Mouse (Mus musculus) thymus, postnatal 36 days (tissue): ENCODE measurements at regions not wholly inside any gene's neighbourhood (a gene's known extent, or its start where the extent isn't known, plus 50 kb on each side); places are given as distances from the start of the nearest gene placed in this dataset.

ENCODE experiments used
- DNase-seq, 2 experiments: peaks; one replicate each; pipeline ENCODE4 v3.0.0; 2022; ENCODE audit warnings: mixed read lengths in 2 of 2

DNA sequence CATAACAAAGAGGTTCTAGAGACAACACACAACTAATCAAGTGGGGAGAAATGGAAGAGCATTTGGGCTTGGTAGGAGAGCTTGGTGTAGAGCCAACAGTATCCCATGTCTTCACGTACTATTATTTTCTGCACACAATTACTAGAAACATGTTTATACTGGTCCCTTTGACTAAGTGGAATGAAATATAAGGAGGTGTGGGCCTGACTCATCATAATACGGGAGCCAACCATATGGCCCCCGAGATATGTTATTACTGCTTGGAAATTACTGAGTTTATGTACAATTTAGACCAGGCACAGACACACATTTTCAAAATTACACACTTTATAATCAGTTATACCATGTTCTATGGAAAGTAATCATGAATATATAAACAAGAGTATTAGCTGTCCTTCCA lies 92.7 kb upstream of the Sash1 start:
- no peak for DNase-seq

DNA sequence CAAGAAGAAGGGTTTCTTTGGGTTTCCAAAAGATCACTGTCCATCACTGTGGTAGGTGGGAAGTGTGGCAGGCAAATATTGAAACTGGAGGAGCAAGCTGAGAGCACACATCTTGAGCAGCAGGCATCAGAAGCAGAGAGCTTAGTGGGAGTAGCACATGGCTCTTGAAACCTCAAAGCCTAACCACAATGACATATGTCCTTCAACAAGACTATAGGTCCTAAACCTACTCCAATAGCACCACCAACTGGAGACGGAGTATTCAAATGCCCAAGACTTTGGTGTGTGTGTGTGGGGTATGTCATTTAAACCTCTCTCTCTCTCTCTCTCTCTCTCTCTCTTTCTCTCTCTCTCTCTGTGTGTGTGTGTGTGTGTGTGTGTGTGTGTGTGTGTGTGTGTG lies 88.1 kb upstream of the Sash1 start:
- DNase-seq, result no peak

DNA sequence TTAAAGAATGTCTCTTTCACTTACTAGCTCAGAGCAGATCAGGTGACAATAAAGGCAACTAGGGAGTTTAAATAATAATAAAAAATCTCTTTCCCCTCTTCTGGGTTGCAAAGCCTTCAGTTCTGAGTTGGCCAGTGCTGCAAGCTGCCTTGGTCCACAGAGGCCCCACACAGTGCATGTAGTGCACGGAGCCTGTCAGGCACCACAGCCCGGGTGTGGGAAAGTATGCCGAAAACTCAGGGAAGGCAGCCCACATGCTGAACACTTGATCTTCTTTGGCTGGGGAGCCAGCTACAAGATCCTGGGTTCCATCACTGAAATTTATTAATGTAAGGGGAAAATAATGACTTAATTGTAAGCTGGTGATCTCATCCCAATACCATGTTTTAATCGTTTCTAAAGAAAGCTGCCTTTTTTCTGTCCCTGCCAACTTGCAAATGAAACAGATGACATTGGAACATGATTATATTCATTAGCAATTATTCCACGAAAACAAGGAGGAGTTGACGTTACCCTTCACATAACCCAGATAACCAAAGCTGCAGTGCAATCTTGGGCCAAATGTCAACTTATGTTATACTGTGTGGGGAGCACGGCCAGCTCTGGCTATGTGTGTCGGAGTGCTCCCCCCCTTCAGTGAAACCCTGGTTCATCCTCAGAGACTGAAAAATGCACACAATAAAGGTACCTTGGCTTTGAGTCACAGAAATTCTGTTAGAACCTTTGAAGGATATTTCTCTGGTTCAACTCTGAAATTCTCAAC lies 87.1 kb upstream of the Sash1 start:
- DNase-seq, result no peak

DNA sequence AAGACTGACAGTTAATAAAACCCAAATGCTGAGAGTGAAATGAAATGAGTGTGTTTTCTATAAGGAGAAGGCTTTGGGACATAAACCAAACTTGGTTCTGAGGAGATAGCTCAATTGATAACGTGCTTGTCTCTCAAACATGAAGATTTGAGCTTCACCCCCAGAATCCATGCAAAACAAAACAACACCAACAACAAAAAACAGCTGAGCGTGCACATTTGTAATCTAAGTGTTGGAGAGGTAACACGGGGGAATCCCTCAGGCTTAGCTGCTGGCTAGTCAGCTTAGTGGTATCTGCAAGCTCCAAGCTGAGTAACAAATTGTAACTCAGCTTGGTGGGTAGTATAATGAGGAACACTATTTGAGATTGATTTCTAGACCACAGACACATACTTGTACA lies 84.9 kb upstream of the Sash1 start:
- no peak for DNase-seq

DNA sequence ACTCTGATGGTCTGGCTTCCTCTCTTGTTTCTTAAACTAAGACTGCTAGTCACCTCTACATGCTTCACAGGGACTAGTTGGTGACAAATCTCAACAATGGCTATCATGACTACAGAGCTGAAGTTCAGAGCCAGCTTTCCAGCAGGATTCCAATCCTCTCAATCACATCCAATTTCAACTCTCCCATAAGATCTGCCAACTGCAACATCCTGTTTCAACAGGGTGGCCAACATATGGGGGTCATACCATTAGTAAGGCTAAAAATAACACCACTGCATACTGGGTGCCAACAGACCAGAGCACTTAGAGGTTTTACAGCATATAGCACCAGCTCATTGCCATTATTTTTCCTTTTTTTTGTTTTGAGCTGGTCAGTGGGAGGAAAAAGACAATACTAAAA lies 83.7 kb upstream of the Sash1 start:
- no peak for DNase-seq

DNA sequence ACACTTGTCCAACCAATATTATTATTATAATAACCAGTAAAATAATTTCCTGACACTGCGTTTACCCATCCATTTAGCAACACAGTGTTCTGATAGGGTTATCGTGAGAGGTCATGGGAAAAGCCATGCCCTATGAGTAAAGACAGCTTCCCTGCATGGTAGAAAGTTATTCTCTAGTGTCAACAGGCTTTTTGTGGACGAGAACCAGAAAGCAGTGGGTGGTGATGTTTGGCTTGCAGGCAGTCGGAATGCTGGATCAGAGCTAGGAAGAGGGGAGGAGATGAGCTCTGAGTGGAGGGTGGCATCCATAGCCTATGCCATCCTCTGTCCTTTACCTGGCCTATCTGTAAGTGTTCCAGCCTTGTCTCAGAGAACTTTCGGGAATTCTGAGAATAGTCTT lies 83.1 kb upstream of the Sash1 start:
- no peak for DNase-seq

DNA sequence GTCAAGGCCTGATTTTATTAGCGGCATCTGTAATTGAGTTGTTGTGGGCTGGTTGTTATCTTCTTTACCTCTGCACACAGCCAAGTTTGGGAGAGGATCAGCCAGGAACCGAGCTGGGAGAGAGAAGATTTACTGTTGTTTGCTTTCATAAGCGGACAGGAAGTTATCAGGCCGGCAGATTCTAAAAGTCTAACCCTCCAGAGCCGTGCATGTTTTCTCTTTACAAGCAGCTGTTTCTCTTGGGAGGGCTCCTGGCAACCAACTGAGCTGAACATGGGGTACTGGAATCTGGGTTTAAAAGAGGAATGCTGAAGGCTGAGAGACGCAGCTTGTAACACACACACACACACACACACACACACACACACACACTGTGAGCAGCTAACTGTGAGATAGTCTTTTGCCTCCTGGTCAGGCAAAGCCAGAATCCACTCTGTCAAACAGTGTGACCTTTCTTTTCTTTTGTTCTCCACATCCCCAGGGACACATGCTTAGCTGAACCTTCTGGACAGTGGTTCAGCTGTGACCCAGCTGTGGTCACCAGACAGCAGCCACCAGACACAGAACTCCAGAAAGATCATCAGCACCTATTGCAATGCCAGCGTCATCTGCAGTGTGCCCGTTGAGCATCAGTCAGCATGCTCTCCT lies 82.5 kb upstream of the Sash1 start:
- no peak for DNase-seq

DNA sequence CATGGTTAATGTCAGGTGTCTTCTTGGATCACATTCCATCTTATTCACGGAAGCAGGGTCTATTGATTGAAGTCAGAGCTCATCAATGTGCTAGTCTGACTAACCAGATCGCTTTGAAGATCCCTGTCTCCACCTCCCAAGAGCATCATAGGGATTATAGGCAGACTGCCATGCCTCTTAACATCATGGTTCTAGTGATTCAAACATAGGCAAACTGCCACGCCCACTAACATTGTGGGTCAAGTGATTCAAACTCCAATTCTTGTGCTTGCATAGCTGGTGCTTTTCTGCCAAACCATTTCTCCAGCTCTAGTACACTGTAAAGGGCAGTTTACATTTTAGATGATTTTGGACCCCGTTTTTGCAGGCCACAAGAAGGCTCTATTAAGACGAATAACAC lies 77.1 kb upstream of the Sash1 start:
- DNase-seq, result no peak

DNA sequence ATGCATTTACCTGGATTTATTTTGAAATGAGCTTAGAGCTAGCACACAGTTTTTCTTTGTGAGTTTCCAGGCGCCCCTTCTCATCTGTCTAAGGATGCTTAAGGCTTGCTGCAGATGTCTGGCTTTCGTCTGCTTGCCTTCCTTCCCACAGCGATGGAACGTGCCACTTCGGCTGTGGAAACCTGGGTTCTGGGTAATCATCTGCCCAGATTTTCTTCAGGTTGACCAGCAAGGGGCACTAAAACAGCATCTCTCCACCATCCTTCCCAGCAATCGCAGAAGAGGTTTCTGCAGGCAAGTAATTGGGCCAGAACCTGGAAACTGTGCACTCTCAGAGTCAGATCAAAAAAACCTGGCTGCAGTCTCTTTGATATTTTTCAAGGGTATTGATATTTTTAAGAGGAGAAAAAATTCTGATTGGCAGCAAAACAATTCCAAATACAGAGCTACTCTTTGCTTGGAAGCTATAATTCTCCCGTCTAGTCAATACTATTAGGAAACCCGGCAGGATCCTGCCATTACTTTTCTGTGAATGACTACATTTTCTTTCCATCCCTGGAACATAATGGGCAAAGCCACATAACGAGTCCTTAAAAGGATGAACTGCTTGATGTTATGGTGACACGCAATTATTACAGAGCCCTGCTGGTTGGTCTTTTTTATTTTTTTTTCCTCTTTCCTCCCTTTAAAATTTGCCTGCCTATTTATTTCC lies 75.2 kb upstream of the Sash1 start:
- DNase-seq, result no peak

DNA sequence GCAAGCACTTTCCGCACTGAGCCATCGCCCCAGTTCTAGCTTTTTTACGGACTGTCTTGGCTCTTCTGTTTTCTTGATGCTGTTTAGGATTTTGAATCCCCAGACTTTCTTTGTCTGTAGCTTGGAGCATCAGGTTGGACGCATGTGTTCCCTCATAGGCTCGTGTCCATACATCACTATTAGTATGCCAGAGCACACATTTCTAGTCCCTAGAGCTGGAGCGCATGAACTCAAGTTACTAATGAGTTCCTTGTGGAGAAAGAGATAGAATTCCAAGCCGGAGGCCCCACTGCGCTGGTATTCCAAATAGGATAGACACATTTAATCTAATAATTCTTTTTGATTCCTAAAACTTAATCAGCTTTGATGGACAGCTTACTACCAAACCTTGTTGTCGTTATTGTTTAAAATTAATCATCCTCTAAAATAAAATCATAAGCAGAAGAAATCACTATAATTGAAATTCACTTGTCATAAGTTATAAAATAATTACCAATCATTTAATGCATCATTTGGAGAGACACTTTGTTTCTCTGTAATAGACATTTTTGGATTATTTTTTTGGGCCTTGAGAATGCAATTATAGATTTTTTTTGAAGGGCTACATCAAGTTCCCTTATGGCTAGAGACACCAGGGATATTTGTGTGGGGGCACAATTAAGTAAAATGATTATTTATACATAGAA lies 74.5 kb upstream of the Sash1 start:
- DNase-seq, result no peak

DNA sequence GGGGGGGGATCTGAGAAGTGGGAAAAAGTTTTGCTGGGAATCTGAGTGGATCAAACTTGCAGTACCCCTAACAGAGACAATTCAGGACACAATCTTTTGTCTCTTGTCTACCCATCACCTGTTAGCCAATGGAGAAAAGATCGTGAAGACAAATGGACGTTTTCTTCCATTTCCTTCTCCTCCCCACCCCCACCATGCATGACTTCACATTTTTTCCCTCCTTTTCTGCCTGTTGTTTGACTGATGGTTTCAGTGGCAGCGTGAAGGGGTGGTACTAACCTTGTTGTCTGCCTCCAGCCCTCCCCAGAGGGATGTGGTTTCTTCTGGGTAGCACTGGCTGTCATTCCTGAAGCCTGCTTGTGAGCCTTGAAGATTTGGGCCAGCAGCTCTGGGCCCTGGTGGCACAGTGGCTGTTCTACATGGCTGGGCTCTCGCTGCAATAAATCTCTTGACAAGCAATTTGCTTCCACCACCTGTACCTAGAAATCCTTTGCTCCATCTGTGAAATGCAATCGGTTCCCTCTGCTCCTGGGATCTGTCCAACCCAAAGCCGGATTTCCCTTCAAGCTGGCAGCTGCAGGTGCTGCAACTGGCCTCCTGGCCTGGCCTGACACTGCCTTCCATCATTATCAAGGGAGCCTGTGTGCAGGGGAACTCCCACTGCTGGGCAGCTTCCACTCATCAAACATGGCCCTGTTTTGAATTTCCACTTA lies 69.8 kb upstream of the Sash1 start:
- no peak for DNase-seq

DNA sequence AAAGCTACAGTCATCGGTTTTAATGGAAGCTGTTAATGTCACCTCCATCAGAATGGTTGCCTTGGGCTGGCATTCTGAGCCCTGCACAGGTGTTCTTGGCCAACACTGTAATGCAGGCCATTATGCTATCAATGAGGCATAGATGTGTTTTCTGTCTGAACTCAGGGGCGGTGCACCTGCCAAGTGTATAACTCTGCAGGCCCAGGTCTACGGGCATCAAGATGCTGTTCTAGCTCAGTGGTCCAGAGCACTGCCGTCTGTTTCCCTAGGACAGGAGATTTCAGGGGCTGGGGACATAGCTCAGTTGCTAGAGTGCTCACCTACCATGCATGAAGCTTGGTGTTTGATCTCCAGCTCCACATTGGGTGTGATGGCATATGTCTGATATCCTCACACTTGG lies 68.1 kb upstream of the Sash1 start:
- no peak for DNase-seq

DNA sequence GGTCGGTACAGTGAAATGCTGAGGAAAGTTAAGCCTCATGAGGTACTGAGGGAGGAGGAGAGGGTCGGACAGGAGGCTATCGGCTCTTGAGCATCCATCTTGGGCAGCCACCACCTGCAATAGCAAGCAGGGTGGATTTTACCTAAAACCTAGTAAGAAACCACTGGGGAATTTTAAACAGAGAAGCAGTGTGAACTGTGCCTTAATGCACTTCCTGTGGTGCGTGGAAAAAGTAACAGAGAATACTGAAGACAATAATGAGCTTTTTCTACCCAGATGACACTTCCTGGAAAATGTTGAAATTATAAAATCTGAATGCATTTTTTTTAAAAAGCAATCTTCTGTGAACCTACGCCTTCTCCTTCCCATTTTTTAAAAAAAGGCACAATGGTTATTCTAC lies 67.1 kb upstream of the Sash1 start:
- no peak for DNase-seq

DNA sequence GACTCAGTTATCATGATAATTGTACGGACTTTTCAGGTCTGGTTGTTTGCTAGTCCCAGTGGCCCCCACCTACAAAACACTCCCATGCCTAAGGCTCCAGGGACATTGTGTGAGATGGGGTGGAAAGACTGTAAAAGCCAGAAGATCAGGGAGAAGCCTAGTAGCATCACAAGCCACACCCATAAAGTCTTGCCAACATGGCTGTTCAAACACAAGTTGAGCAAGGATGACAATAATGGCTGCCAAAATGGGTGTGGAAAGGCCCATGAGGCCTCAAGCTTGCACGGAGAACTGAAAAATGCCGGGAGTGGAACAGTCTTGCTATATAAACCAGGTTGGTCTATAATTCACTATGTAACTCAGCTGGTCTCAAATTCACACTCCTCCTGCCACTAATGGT lies 66.1 kb upstream of the Sash1 start:
- no peak for DNase-seq

DNA sequence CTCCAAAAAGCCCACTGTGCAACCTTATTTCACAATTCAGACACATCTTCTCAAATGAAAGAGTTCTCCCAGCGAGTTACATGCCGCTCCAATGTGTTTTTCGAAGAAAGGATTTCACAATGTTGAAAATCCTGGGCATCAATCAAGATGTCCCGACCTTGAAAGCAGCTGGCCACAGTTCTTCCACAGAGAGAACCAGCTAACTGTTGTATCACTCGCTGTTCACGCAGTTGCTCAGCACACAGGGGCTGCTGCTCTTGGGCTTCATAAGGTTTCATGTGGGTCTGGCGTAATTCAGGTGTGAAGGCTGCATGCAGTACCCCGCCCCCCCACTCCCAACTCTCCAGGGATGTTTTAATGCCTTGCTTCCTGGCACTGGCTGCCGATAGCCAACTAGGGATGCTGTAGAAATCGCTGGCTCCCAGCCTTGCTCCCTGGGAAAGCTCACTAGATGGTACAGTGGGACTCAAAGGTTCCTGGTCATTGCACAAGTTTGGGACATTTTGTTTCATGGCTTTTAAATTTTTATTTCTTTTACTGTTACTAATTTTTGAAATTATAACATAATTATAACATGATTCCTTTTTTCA lies 65.5 kb upstream of the Sash1 start:
- no peak for DNase-seq

DNA sequence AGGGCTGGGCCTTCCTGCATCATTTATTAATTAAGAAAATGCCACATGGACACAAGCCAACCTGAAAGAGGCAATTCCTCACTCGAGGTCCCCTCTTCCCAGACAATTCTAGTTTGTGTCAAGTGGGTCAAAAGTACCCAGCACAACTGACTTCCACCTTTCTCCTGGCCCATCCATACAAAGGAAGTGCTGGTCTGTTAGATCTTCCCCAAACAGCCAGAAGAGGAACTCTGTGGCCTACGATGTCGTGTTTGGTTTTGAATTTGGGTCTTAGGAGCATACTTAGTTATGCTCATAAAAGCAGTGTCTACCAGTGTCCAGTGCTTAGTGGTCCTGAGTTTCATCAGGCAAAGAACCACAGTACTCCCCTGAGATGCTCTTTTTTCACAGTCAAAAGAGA lies 62.4 kb upstream of the Sash1 start:
- DNase-seq, result no peak

DNA sequence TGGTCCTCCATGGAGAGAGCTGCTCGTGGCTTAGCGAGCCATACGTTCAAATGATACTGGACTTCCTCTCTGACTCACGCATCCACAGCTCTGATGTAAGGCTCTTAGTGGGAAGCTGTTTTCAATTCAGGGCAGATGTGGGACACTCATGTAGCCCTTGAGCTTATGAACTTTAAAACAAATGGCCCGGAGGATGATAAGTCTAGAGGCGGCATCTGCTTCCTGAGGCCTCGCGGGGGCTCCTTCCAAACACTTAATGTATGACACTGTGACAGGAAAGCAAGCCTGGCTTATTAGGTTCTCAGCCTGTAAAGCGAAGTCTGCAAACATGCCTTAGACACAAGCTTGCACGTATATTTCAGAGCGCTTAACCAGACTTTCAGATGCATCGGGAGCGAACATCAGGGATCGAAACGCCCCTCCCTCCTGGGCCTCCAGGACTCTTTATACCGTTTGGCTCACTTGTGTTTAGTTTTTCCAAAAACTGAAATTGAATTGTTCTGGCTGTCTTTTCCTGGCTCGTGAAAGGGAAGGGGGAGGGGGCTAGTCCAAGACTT lies 59.4 kb upstream of the Sash1 start:
- no peak for DNase-seq

DNA sequence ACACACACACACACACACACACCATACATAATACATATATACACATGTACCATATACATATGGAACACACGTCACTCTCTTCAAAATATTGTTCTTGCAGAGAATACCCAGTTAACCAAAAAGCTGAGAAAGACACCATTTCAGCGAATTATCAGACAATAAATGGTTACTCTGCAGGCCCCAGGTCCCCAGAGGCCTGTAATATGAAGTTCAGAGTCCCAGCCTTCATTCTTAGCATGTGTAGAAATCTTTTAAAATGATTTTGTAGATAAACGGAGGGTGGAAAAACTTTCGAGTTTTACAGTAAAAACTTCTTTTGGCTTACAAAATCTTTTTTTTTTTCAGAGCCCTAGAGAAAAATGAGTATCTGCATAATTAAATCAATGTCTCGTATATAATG lies 58.7 kb upstream of the Sash1 start:
- DNase-seq, result no peak

DNA sequence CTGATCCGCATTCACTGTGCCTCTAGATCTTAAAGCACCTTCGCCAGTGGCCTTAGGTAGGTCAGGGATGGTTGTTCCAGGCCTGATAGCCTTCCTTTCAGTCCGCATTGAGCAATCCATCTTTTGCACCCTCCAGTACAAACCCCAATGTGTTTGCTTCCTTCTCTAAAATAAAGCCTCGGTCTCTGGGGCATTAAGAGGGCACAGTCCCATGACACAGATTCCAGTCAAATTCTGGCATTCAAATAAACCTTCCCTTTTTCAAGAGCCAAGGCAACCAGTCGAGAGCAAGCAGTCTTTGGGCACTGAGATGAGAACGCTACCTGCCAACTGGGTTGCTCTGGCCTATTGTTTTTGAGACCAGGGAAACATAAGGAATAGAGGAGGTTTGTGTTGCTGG lies 57.8 kb upstream of the Sash1 start:
- no peak for DNase-seq

DNA sequence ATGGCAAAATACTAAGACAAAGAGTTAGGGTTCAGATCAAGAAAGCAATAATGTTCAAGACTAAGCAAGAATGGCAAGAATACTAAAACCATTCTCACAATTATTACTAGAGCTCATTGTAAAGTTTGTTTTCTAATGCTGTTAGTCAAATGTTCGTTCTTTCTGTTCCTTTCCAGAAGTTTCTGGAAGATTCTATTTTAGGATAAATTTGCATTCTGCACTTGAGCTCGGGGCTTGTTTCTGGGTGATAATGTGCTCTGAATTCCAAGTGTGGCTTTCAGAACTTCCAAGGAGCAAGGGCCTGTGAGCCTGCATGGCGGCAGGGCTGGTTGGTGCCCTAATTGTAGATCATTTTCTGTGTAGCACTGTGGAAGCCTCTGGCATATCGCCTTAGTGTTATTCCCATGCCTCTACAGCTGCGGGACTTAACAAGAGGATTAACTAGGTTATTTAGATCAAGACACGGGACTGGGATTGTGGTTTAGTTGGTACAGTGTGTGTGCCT lies 57.1 kb upstream of the Sash1 start:
- DNase-seq, result no peak

DNA sequence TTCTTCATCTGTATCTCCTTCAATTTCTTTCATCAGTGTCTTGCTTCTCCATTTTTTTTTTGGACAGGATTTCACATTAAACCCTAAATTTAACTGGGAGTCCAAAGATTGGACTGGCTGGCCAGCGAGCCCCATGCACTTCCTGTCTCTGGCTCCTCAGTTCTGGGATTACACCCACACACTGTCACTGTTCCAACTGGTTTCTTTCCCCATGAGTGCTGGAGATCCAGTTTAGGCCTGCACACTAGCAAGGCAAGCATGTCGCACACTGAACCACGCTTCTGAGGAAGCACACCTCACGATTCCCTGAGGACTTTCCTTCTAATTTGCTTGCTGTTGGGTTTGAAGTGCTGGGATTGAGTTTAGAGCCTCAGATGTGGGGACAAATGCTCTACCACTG lies 50.5 kb upstream of the Sash1 start:
- no peak for DNase-seq
